Mouse (Mus musculus) heart, postnatal 36 days (tissue): ENCODE measurements at regions not wholly inside any gene's neighbourhood (a gene's known extent, or its start where the extent isn't known, plus 50 kb on each side); places are given as distances from the start of the nearest gene placed in this dataset.

Experiments used
- DNase-seq, 2 experiments: peaks; one replicate each; pipeline ENCODE4 v3.0.0; 2021 to 2022
- intact Hi-C: fragments of 180-260 bp; cut with DNase I; formaldehyde crosslinking; loops from one replicate; pipeline ENCODE4 v1.15.1; 2025

DNA sequence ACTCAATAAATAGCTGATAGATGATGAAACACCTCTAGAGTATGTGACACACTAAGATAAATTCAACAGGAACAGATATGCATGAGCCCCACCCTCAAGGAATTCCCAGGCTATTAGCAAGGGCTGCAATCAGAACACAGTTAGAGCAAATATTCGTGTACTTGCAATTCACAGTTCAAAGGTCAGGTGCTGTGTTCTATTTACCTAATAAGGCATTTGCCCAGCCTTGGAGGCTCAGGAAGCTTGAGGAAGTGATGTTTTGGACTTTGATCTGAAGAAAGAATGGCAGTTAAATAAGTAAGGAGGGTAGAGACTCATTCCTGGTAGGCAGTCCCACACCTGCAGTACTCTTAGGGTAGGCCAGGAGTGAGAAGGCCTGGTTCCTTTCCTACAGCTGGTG, 60.3 kb upstream of the Ifngr1 start:
- DNase-seq: no peak
- intact Hi-C loops: no loop called here

GRCm38 (mm10) chr10:19532790-19533189, 59.0 kb upstream of the Ifngr1 start:
- intact Hi-C loops: no loop called here
- DNase-seq: no peak

DNA sequence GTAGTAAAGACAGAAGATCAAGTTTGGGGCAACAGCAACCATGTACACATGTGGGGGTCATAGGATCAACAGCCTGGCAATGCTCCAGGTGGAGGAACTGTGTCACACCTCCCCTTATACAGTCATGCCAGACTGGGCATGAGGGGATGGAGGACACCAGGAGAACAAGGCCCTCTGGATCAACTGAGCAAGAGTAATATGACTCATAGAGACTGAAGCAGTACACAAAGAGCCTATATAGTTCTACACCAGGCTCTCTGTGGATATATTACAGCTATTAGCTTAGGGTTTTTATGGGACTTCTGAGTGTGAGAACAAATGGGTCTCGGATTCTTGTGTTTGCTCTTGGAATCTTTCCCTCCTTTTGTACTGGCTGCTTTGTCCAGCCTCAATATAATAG, 57.9 kb upstream of the Ifngr1 start:
- intact Hi-C loops: no loop called here

More for the DNA sequence above, 57.9 kb upstream of the Ifngr1 start:
- no peak for DNase-seq
